In genomic region chr15:85537151-85537550, GRCm38 (mm10) we compare ENCODE assay signal across 27 mouse cellular contexts. TPM values are rescaled to one million over a fixed set of nuclear protein-coding genes. Genes with fewer than 3 reads are reported as not detected.
"Had no signal": no experiment of that assay in that cellular context is flagged by ENCODE, and none has a peak within 500 bp of the region (broad histone marks: within the 10 kb centered on the region; RNA-seq: fewer than 3 reads in every experiment).

No protein-coding gene starts in this region.

- H3K4me3 ChIP-seq: layer of hippocampus, adult 2 months; limb, embryonic 10.5 days; limb, embryonic 13.5 days; liver, embryonic 12.5 days; liver, embryonic 15.5 days; lung, embryonic 15.5 days; midbrain, embryonic 10.5 days had no signal

- H3K36me3 ChIP-seq: limb, embryonic 10.5 days; limb, embryonic 13.5 days; liver, embryonic 12.5 days; liver, embryonic 15.5 days; lung, embryonic 15.5 days had no signal

- H3K4me1 ChIP-seq: liver, embryonic 12.5 days; liver, embryonic 15.5 days had no signal

- H3K27me3 ChIP-seq: liver, embryonic 15.5 days; lung, embryonic 15.5 days had no signal

- DNase-seq: kidney, adult 8-10 months; kidney, postnatal 4 days; layer of hippocampus, adult 9-11 months; liver; lung, adult 18-20 months; lung, postnatal 10 days; lung, postnatal 4 days; midbrain, embryonic 14.5 days; thymus, adult 18-20 months; thymus, postnatal 36 days had no signal

- ATAC-seq: intestine, postnatal 0 days; liver, embryonic 12.5 days had no signal

- H3K4me2 ChIP-seq: limb, embryonic 13.5 days; liver, embryonic 12.5 days; liver, embryonic 15.5 days; lung, embryonic 15.5 days had no signal

- H3K9me3 ChIP-seq: limb, embryonic 10.5 days; limb, embryonic 13.5 days; liver, embryonic 12.5 days; liver, embryonic 15.5 days; lung, embryonic 15.5 days; midbrain, embryonic 10.5 days had no signal

- H3K9ac ChIP-seq: limb, embryonic 13.5 days; liver, embryonic 12.5 days; liver, embryonic 15.5 days; lung, embryonic 15.5 days had no signal

- H3K27ac ChIP-seq: layer of hippocampus, adult 2 months; limb, embryonic 10.5 days; limb, embryonic 13.5 days; liver, embryonic 12.5 days; liver, embryonic 15.5 days; lung, embryonic 15.5 days; stomach, postnatal 0 days had no signal

RNA-seq across cellular contexts. Expression of gene 7530416G11Rik, which starts 34.1 kb away (rescaled TPM):
- polyA plus RNA-seq: intestine, embryonic 14.5 days; intestine, postnatal 0 days; limb, embryonic 10.5 days; limb, embryonic 13.5 days; liver, embryonic 12.5 days; liver, embryonic 15.5 days; lung, embryonic 15.5 days; midbrain, embryonic 10.5 days; midbrain, embryonic 14.5 days; midbrain, postnatal 0 days; neural tube, embryonic 11.5 days; neural tube, embryonic 14.5 days; small intestine, adult 2 months; spleen, adult 2 months; stomach, embryonic 14.5 days; stomach, postnatal 0 days; urinary bladder, adult 2 months had no signal

RNA-seq across cellular contexts. Expression of gene Wnt7b, which starts 45.1 kb away (rescaled TPM):
- polyA plus RNA-seq: small intestine, adult 2 months had no signal
